Mouse (Mus musculus) adrenal gland, postnatal 4 days (tissue): Measurements from ENCODE around the gene 1700023F06Rik. TPM values are rescaled to one million over a fixed set of nuclear protein-coding genes. Genes with fewer than 3 reads are reported as not detected.

ENCODE experiments used
- DNase-seq, 2 experiments: peaks; one replicate each; pipeline ENCODE4 v3.0.0; 2021 to 2022; ENCODE audit warnings: low spot score in 2 of 2, mixed read lengths in 2 of 2
- total RNA-seq, 2 experiments: library from RNA; stranded (reverse); gene quantifications; 2 replicates each; pipeline ENCODE4 v1.2.3; 2021

The 1700023F06Rik gene
- total RNA-seq, 2 experiments from 2014 or later: 0.45 to 0.70 TPM

GRCm38 (mm10) chr11:103168690-103169390 lies 39.5 kb downstream of the 1700023F06Rik start:
- DNase-seq: no peak

DNA sequence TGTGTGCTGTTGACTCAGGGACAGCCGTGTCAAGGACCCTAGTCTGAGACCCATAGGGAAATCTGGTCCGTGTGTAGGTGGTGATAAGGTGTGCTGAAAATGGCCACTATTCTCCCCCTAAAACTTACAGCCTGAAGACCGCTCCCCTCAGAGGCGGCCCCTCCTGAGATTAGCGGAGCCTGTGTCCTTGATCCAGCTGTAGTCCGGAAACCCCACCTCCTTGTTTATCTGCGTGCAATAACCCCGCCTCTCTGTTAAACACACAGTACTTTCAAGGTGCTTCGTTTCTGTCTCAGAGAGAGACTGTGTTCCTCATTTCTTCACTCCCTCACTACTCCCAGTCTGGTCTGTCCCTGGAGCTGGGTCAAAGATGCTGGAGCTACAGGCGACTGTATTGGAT lies 44.0 kb downstream of the 1700023F06Rik start:
- no peak for DNase-seq

DNA sequence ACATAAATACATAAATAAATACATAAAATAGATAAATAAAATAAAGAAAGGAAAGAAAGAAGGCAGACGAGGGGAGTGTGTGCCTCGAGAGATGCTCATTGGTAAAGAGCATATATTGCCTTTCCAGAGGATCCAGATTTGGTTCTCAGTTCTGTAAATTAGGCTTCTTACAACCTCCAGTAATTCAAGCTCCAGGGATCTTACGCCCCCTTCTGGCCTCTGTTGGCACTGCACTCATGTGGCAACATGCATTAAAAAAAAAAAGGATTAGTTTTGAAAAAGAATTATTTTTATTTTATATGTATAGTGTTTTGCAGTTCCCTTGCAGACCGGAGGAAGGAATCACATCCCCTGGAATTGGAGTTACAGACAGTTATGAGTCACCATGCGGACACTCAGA lies 46.2 kb downstream of the 1700023F06Rik start:
- DNase-seq: no peak

- no peak for DNase-seq
Observed at GRCm38 (mm10) chr11:103161449-103161848, 46.9 kb downstream of the 1700023F06Rik start.

DNA sequence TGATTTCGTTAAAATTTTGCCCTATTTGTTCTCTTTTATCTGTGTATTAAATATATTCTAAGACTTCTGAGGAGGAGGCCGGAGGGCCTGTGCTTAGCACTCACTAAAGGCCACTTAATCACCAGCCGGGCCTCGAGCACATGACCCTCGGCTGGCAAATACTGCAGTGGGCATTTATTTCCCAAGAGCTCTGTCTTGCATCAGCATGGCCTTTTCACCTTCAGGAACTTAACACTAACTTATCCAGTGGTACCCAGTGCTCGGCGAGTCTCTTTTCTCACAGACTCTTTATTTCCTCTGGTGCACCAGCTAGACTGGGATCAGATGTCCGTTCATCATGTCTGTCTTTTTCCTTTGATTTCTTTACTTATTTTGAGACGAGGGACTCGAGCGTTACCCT lies 47.6 kb downstream of the 1700023F06Rik start:
- no peak for DNase-seq

- DNase-seq: peak; percentile 99
Observed at GRCm38 (mm10) chr11:103158621-103159478, 49.5 kb downstream of the 1700023F06Rik start.

DNA sequence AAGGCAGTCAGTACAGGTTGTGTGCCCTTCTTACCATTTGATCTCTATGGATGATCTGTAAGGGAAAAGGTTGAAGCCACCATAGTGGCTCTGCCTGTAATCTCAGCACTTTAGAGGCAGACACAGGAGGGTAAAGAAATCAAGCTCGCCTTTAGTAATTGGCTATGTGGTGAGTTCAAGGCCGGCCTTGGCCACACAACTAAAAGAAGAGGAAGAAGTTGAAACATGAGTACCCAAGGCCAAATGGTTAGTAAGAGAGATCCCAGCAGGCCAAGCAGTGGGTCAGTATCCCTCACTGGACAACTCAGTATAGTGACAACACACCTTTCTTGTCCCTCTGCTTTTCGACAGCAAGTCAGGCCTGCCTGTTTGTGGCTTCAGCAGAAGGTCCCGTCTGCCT lies 58.6 kb downstream of the 1700023F06Rik start:
- DNase-seq: no peak

Other genes with a start within 250 kb of the 1700023F06Rik start
- 10 to 100 TPM; 77.3 to 79.8 TPM for gene Nmt1, start 180.4 kb downstream of the 1700023F06Rik start, total RNA-seq
- 100 to 1,000 TPM; 114 to 126 TPM for gene Dcakd, start 180.2 kb downstream of the 1700023F06Rik start, total RNA-seq
- gene Plcd3, start 106.9 kb downstream of the 1700023F06Rik start, total RNA-seq: 1 to 10 TPM; 8.7 to 8.9 TPM
- 10 to 100 TPM; 58.4 to 64.4 TPM for gene Acbd4, start 106.9 kb downstream of the 1700023F06Rik start, total RNA-seq
- 10 to 100 TPM; 50.6 to 53.4 TPM for gene Hexim1, start 92.3 kb downstream of the 1700023F06Rik start, total RNA-seq
- 10 to 100 TPM; 10.4 to 11.8 TPM for gene Hexim2, start 76.1 kb downstream of the 1700023F06Rik start, total RNA-seq
- gene Fmnl1, start 37.5 kb downstream of the 1700023F06Rik start, total RNA-seq: 10 to 100 TPM; 13.4 to 14.2 TPM
- gene Spata32, start 9.9 kb upstream of the 1700023F06Rik start, total RNA-seq: not detected
- gene Map3k14, start 58.9 kb upstream of the 1700023F06Rik start, total RNA-seq: 1 to 10 TPM; 6.9 to 8.0 TPM
- gene Arhgap27, start 155.1 kb upstream of the 1700023F06Rik start, total RNA-seq: 10 to 100 TPM; 21.0 to 22.3 TPM
- 10 to 100 TPM; 18.0 TPM for gene Plekhm1, start 204.1 kb upstream of the 1700023F06Rik start, total RNA-seq